Mouse (Mus musculus) MEL (cell line): ENCODE measurements around the gene Xkr7. TPM values are rescaled to one million over a fixed set of nuclear protein-coding genes. Genes with fewer than 3 reads are reported as not detected.

Experiments
- DNase-seq: peaks from one replicate; pipeline ENCODE4 v3.0.0; 2011; ENCODE audit warnings: low read depth, low spot score
- H3K27ac ChIP-seq: 2 replicates; pipeline ENCODE4 v1.5.1; 2012; ENCODE audit warnings: low read depth, mild to moderate bottlenecking, control low read depth, low read length, moderate library complexity; ENCODE audit not compliant: control insufficient read depth
- H3K27me3 ChIP-seq, 2 experiments: fragments of 150-350 bp in 1 of 2; sonication (generic) in 1 of 2; 2 replicates each; pipeline ENCODE4 v1.6.1; 2012; ENCODE audit warnings: low read length in 2 of 2, mild to moderate bottlenecking in 2 of 2, improper control_type of control experiment in 1 of 2, moderate library complexity in 1 of 2; ENCODE audit not compliant: insufficient read depth in 2 of 2, control insufficient read depth in 1 of 2
- H3K36me3 ChIP-seq, 2 experiments: 2 replicates each; pipeline ENCODE4 v1.6.1; 2012 to 2014; ENCODE audit warnings: low read length in 2 of 2, improper control_type of control experiment in 1 of 2, inconsistent platforms in 1 of 2, mild to moderate bottlenecking in 1 of 2; ENCODE audit not compliant: insufficient read depth in 2 of 2, control insufficient read depth in 1 of 2
- H3K4me1 ChIP-seq, 2 experiments: fragments of 150-350 bp in 1 of 2; sonication (generic) in 1 of 2; 2 replicates each; pipeline ENCODE4 v1.6.1; 2012; ENCODE audit warnings: low read length in 2 of 2, improper control_type of control experiment in 1 of 2, mild to moderate bottlenecking in 1 of 2; ENCODE audit not compliant: insufficient read depth in 2 of 2, control insufficient read depth in 1 of 2
- H3K4me3 ChIP-seq, 2 experiments: fragments of 150-350 bp in 1 of 2; sonication (generic) in 1 of 2; 2 replicates each; pipeline ENCODE4 v1.5.1; 2012; ENCODE audit warnings: low read depth in 2 of 2, low read length in 2 of 2, mild to moderate bottlenecking in 2 of 2, moderate library complexity in 2 of 2, control low read depth in 1 of 2, improper control_type of control experiment in 1 of 2; ENCODE audit not compliant: control insufficient read depth in 1 of 2, insufficient read depth in 1 of 2
- H3K79me2 ChIP-seq: 2 replicates; pipeline ENCODE4 v1.6.1; 2012; ENCODE audit warnings: mild to moderate bottlenecking, low read length, moderate library complexity; ENCODE audit not compliant: control insufficient read depth, poor library complexity, insufficient read depth
- H3K9ac ChIP-seq: 2 replicates; pipeline ENCODE4 v1.6.1; 2012; ENCODE audit warnings: low read depth, mild to moderate bottlenecking, control low read depth, low read length, moderate library complexity; ENCODE audit not compliant: control insufficient read depth, poor library complexity, severe bottlenecking
- H3K9me3 ChIP-seq: fragments of 150-350 bp; sonication (generic); replicated peaks from 2 replicates; pipeline ENCODE4 v1.6.1; 2012; ENCODE audit warnings: mild to moderate bottlenecking, low read length, improper control_type of control experiment, moderate library complexity; ENCODE audit not compliant: insufficient read depth
- CHD1 ChIP-seq: IDR thresholded peaks from 2 replicates; pipeline ENCODE4 v1.6.1; 2012; ENCODE audit warnings: low read depth, mild to moderate bottlenecking, inconsistent platforms, low read length, improper control_type of control experiment
- CHD2 ChIP-seq: IDR thresholded peaks from 2 replicates; pipeline ENCODE4 v1.6.1; 2011; ENCODE audit warnings: low read length, improper control_type of control experiment
- CTCF ChIP-seq, 3 experiments: IDR thresholded peaks in 2 of 3; conservative IDR thresholded peaks in 1 of 3; 2 replicates each; pipeline ENCODE4 v1.5.1; 2011 to 2012; ENCODE audit warnings: low read length in 3 of 3, low read depth in 2 of 3, mild to moderate bottlenecking in 2 of 3, improper control_type of control experiment in 1 of 3, inconsistent platforms in 1 of 3, mixed read lengths in 1 of 3, moderate library complexity in 1 of 3; ENCODE audit not compliant: control insufficient read depth in 1 of 3, insufficient read depth in 1 of 3, poor library complexity in 1 of 3, severe bottlenecking in 1 of 3
- ELF1 ChIP-seq: IDR thresholded peaks from 2 replicates; pipeline ENCODE4 v1.6.1; 2014; ENCODE audit warnings: low read depth, mild to moderate bottlenecking, inconsistent platforms, low read length, improper control_type of control experiment, moderate library complexity
- EP300 ChIP-seq, 2 experiments: IDR thresholded peaks; 2 replicates each; pipeline ENCODE4 v1.6.1; 2011; ENCODE audit warnings: improper control_type of control experiment in 2 of 2, low read length in 2 of 2, low read depth in 1 of 2, mild to moderate bottlenecking in 1 of 2
- ETS1 ChIP-seq: IDR thresholded peaks from 2 replicates; pipeline ENCODE4 v1.6.1; 2012; ENCODE audit warnings: low read depth, mild to moderate bottlenecking, inconsistent platforms, low read length, improper control_type of control experiment, moderate library complexity
- GATA1 ChIP-seq: IDR thresholded peaks from 2 replicates; pipeline ENCODE4 v1.6.1; 2011; ENCODE audit warnings: low read depth, low read length, improper control_type of control experiment
- HCFC1 ChIP-seq: IDR thresholded peaks from 2 replicates; pipeline ENCODE4 v1.6.1; 2012; ENCODE audit warnings: low read depth, mild to moderate bottlenecking, inconsistent platforms, low read length, improper control_type of control experiment, moderate library complexity
- MAFK ChIP-seq: IDR thresholded peaks from 2 replicates; pipeline ENCODE4 v1.6.1; 2011; ENCODE audit warnings: low read depth, mild to moderate bottlenecking, low read length, improper control_type of control experiment, borderline replicate concordance
- MAX ChIP-seq: IDR thresholded peaks from 2 replicates; pipeline ENCODE4 v1.6.1; 2011; ENCODE audit warnings: low read length, improper control_type of control experiment
- MAZ ChIP-seq: IDR thresholded peaks from 2 replicates; pipeline ENCODE4 v1.6.1; 2012; ENCODE audit warnings: low read depth, mild to moderate bottlenecking, inconsistent platforms, low read length, improper control_type of control experiment
- MEF2A ChIP-seq: IDR thresholded peaks from 2 replicates; pipeline ENCODE4 v1.6.1; 2014; ENCODE audit warnings: low read depth, mild to moderate bottlenecking, inconsistent platforms, low read length, improper control_type of control experiment; ENCODE audit not compliant: poor library complexity, insufficient replicate concordance, severe bottlenecking; ENCODE audit errors: extremely low read depth
- MYB ChIP-seq: IDR thresholded peaks from 2 replicates; pipeline ENCODE4 v1.6.1; 2011; ENCODE audit warnings: mild to moderate bottlenecking, low read depth, low read length, improper control_type of control experiment
- NELFE ChIP-seq: IDR thresholded peaks from 2 replicates; pipeline ENCODE4 v1.6.1; 2011; ENCODE audit warnings: low read depth, low read length, improper control_type of control experiment
- POLR2A ChIP-seq, 2 experiments: IDR thresholded peaks; 2 replicates each; pipeline ENCODE4 v1.6.1; 2011 to 2012; ENCODE audit warnings: low read length in 2 of 2, mild to moderate bottlenecking in 2 of 2, control low read depth in 1 of 2, improper control_type of control experiment in 1 of 2, low read depth in 1 of 2, moderate library complexity in 1 of 2; ENCODE audit not compliant: control insufficient read depth in 1 of 2, insufficient read depth in 1 of 2, poor library complexity in 1 of 2
- POLR2AphosphoS5 ChIP-seq: IDR thresholded peaks from 2 replicates; pipeline ENCODE4 v1.6.1; 2012; ENCODE audit warnings: low read depth, borderline replicate concordance, mild to moderate bottlenecking, inconsistent platforms, low read length, moderate library complexity, mixed read lengths
- RCOR1 ChIP-seq: IDR thresholded peaks from 2 replicates; pipeline ENCODE4 v1.6.1; 2012; ENCODE audit warnings: low read depth, mild to moderate bottlenecking, inconsistent platforms, low read length, improper control_type of control experiment
- SIN3A ChIP-seq: IDR thresholded peaks from 2 replicates; pipeline ENCODE4 v1.6.1; 2012; ENCODE audit warnings: low read length, improper control_type of control experiment, inconsistent platforms
- SMC3 ChIP-seq: IDR thresholded peaks from 2 replicates; pipeline ENCODE4 v1.6.1; 2011; ENCODE audit warnings: low read depth, low read length, improper control_type of control experiment
- TAL1 ChIP-seq: IDR thresholded peaks from 2 replicates; pipeline ENCODE4 v1.6.1; 2012; ENCODE audit warnings: mild to moderate bottlenecking, inconsistent platforms, low read length, moderate library complexity, mixed read lengths
- TBP ChIP-seq: IDR thresholded peaks from 2 replicates; pipeline ENCODE4 v1.8.0; 2011; ENCODE audit warnings: low read depth, low read length, improper control_type of control experiment
- TCF12 ChIP-seq: IDR thresholded peaks from 2 replicates; pipeline ENCODE4 v1.6.1; 2014; ENCODE audit warnings: low read depth, mild to moderate bottlenecking, inconsistent platforms, low read length, improper control_type of control experiment, moderate library complexity
- UBTF ChIP-seq: IDR thresholded peaks from 2 replicates; pipeline ENCODE4 v1.6.1; 2012; ENCODE audit warnings: low read depth, mild to moderate bottlenecking, inconsistent platforms, low read length, improper control_type of control experiment, moderate library complexity, borderline replicate concordance; ENCODE audit not compliant: insufficient read depth
- USF2 ChIP-seq, 2 experiments: IDR thresholded peaks; 2 replicates each; pipeline ENCODE4 v1.6.1; 2011 to 2012; ENCODE audit warnings: improper control_type of control experiment in 2 of 2, low read length in 2 of 2, borderline replicate concordance in 1 of 2, inconsistent platforms in 1 of 2, low read depth in 1 of 2, mild to moderate bottlenecking in 1 of 2; ENCODE audit not compliant: insufficient read depth in 1 of 2
- ZKSCAN1 ChIP-seq: IDR thresholded peaks from 2 replicates; pipeline ENCODE4 v1.6.1; 2012; ENCODE audit warnings: low read depth, mild to moderate bottlenecking, inconsistent platforms, low read length, improper control_type of control experiment, moderate library complexity
- ZNF384 ChIP-seq: IDR thresholded peaks from 2 replicates; pipeline ENCODE4 v1.6.1; 2012; ENCODE audit warnings: low read depth, mild to moderate bottlenecking, inconsistent platforms, low read length, improper control_type of control experiment
- polyA plus RNA-seq, 2 experiments: library from polyadenylated mRNA; stranded (reverse) in 1 of 2; unstranded in 1 of 2; fragments of >175 nt in 1 of 2; fragments of >200 nt in 1 of 2; gene quantifications; 2 replicates each; pipeline versions ENCODE4 v1.2.1 to v1.2.4; 2012; ENCODE audit warnings: low replicate concordance in 2 of 2, low read depth in 1 of 2; ENCODE audit not compliant: insufficient read length in 2 of 2, insufficient read depth in 1 of 2, missing spikeins in 1 of 2
- total RNA-seq: library from RNA; depleted of rRNA; stranded (reverse); fragments of 300-350 nt; gene quantifications from 2 replicates; pipeline ENCODE4 v1.2.3, GENCODE M21; 2012

Xkr7 gene
- total and polyA plus RNA-seq, 3 experiments = not detected

- peaks cover 0 to 8% of the 10 kb centered on the region in 2 experiments; a peak in 2 of 4 replicates for H3K4me1 ChIP-seq
- peaks cover 0 to 2% of the 10 kb centered on the region in 2 experiments; a peak in 1 of 4 replicates for H3K36me3 ChIP-seq
- H3K79me2 ChIP-seq = peaks cover 8% of the 10 kb centered on the region
- TF ChIP-seq MAZ (no peak), MYB (no peak), CHD2 (no peak), ZNF384 (no peak), SIN3A (no peak), ZKSCAN1 (no peak)
- H3K27me3 ChIP-seq = peaks cover 0 to 5% of the 10 kb centered on the region in 2 experiments
- H3K27ac ChIP-seq = no peak overlapping the region
- H3K9me3 ChIP-seq = no peaks in the 10 kb centered on the region
- no peak overlapping the region for H3K4me3 ChIP-seq
- no peak overlapping the region for H3K9ac ChIP-seq
- DNase-seq = no peak
Measured at GRCm38 (mm10) chr2:153019355-153019754, 12.3 kb upstream of the Xkr7 start.

- H3K27me3 ChIP-seq = peaks cover 3 to 5% of the 10 kb centered on the region in 2 experiments
- peaks cover 0 to 2% of the 10 kb centered on the region in 2 experiments; a peak in 1 of 4 replicates for H3K36me3 ChIP-seq
- TF ChIP-seq MEF2A (no peak), MAX (no peak), USF2 (IDR thresholded peaks at IDR 0.05; ENCODE audit: borderline replicate concordance in 1 of 2, insufficient read depth in 1 of 2, low read depth in 1 of 2, low read length in 2 of 2) (no peak), TAL1 (no peak), NELFE (no peak), SIN3A (no peak), RCOR1 (no peak), CHD1 (no peak), MAFK (no peak), ETS1 (no peak), EP300 (IDR thresholded peaks at IDR 0.05; ENCODE audit: low read depth in 1 of 2, low read length in 2 of 2) (no peak), ZNF384 (no peak), HCFC1 (peak; percentile 41; the same call in 1 of the 2 replicates), MAZ (no peak), TBP (no peak), ZKSCAN1 (no peak), POLR2A (IDR thresholded peaks at IDR 0.05; ENCODE audit: control insufficient read depth in 1 of 2, insufficient read depth in 1 of 2, low read depth in 1 of 2, low read length in 2 of 2, poor library complexity in 1 of 2) (peak in 1 of 2 experiments; percentile 34; a peak in 1 of 4 replicates), TCF12 (no peak), POLR2AphosphoS5 (no peak), ELF1 (0 out of 2 replicates have a peak, but pooled peaks have one; percentile 54), UBTF (no peak), CTCF (IDR thresholded peaks at IDR 0.05 in 2 of 3, conservative IDR thresholded peaks at IDR 0.05 in 1 of 3; ENCODE audit: control insufficient read depth in 1 of 3, insufficient read depth in 1 of 3, low read depth in 2 of 3, low read length in 3 of 3, poor library complexity in 1 of 3, severe bottlenecking in 1 of 3) (no peak), SMC3 (no peak), GATA1 (no peak)
- TF ChIP-seq, all 39 proteins: peak for 3
- Histone ChIP-seq H3K4me1 (peaks cover 0 to 8% of the 10 kb centered on the region in 2 experiments; a peak in 2 of 4 replicates), H3K9ac (no peak overlapping the region), H3K27ac (no peak overlapping the region), H3K9me3 (no peaks in the 10 kb centered on the region), H3K4me3 (no peak overlapping the region), H3K79me2 (no peaks in the 10 kb centered on the region)
- DNase-seq = peak; percentile 89
Measured at GRCm38 (mm10) chr2:153021163-153021562, 10.5 kb upstream of the Xkr7 start.
